Mouse (Mus musculus) heart, postnatal 0 days (tissue): ENCODE measurements around the gene Tmem147. TPM values are rescaled to one million over a fixed set of nuclear protein-coding genes. Genes with fewer than 3 reads are reported as not detected.
"Not testable (repeated sequence)": the region's sequence is repeated elsewhere in the genome, so short reads cannot be mapped to it uniquely, and the experiment has no call there.

Source experiments
- ATAC-seq: fragments of 200-750 bp; cut with Nextera tagmentation; 2 replicates; pipeline ENCODE4 v1.8.0; 2017; ENCODE audit warnings: low read depth, moderate number of reproducible peaks, moderate library complexity; ENCODE audit not compliant: insufficient read depth
- DNase-seq: peaks from one replicate; pipeline ENCODE4 v3.0.0-alpha.2; 2016; ENCODE audit warnings: low spot score
- H3K27ac ChIP-seq: fragments of 300-500 bp; sonication (generic); 2 replicates; pipeline ENCODE4 v1.5.1; 2014; ENCODE audit warnings: low read depth, mild to moderate bottlenecking
- H3K27me3 ChIP-seq: fragments of 300-500 bp; sonication (generic); 2 replicates; pipeline ENCODE4 v1.6.1; 2014; ENCODE audit warnings: low read length, mixed read lengths; ENCODE audit not compliant: control insufficient read depth, insufficient read depth
- H3K36me3 ChIP-seq: fragments of 300-500 bp; sonication (generic); replicated peaks from 2 replicates; pipeline ENCODE4 v1.6.1; 2014; ENCODE audit warnings: low read length, mixed read lengths; ENCODE audit not compliant: control insufficient read depth, insufficient read depth
- H3K4me1 ChIP-seq: fragments of 300-500 bp; sonication (generic); 2 replicates; pipeline ENCODE4 v1.6.1; 2014; ENCODE audit warnings: antibody characterized with exemption; ENCODE audit not compliant: control insufficient read depth, insufficient read depth
- H3K4me2 ChIP-seq: fragments of 300-500 bp; sonication (generic); 2 replicates; pipeline ENCODE4 v1.6.1; 2014; ENCODE audit warnings: low read depth, mild to moderate bottlenecking, low read length, moderate library complexity
- H3K4me3 ChIP-seq: fragments of 300-500 bp; sonication (generic); 2 replicates; pipeline ENCODE4 v1.5.1; 2014; ENCODE audit warnings: low read depth, low read length
- H3K9ac ChIP-seq: fragments of 300-500 bp; sonication (generic); replicated peaks from 2 replicates; pipeline ENCODE4 v1.6.1; 2014; ENCODE audit warnings: low read depth, low read length, mixed read lengths
- H3K9me3 ChIP-seq: fragments of 300-500 bp; sonication (generic); replicated peaks from 2 replicates; pipeline ENCODE4 v1.6.1; 2016; ENCODE audit warnings: low read length; ENCODE audit not compliant: control insufficient read depth
- CTCF ChIP-seq: IDR thresholded peaks from 2 replicates; pipeline ENCODE4 v1.5.1; 2016; ENCODE audit warnings: antibody characterized with exemption, control low read depth, low read depth
- EP300 ChIP-seq: IDR thresholded peaks from 2 replicates; pipeline ENCODE4 v1.6.1; 2016; ENCODE audit warnings: antibody characterized with exemption, low read depth
- WGBS: fragments of 180-500 bp; shearing (Covaris S2); extraction: QIAGEN DNeasy Blood & Tissue Kit; methylation state at CpG from one replicate; pipeline ENCODE4 v1.1.7; 2014; 5-methylcytosine and 5-hydroxymethylcytosine counted together
- polyA plus RNA-seq: library from polyadenylated mRNA; unstranded; fragments of >200 nt; fragmentation: Nextera tagmentation; extraction: Ambion mirVana; gene quantifications from 2 replicates; pipeline ENCODE4 v1.2.1, GENCODE M21; 2015
- total RNA-seq: library from RNA; depleted of rRNA; stranded (reverse); fragments of >200 nt; gene quantifications from 2 replicates; pipeline ENCODE4 v1.2.3, GENCODE M21; 2014; ENCODE audit warnings: low replicate concordance

Gene Tmem147
- total and polyA plus RNA-seq, 2 experiments from 2014 or later: 228 to 283 TPM

GRCm38 (mm10) chr7:30751086-30751669, 21.8 kb upstream of the Tmem147 start, which contains the start of gene Sbsn:
TSS of gene Sbsn (plus strand) at chr7:30751471.
- Histone ChIP-seq H3K36me3 (no peaks in the 10 kb centered on the region), H3K9me3 (peaks cover 5% of the 10 kb centered on the region; the same call in 1 of the 2 replicates), H3K4me1 (no peaks in the 10 kb centered on the region), H3K27me3 (no peaks in the 10 kb centered on the region), H3K27ac (no peak within 1 kb of the TSS), H3K9ac (no peak within 1 kb of the TSS), H3K4me2 (no peak within 1 kb of the TSS), H3K4me3 (no peak within 1 kb of the TSS)
- no peak for TF ChIP-seq CTCF
- no peak for TF ChIP-seq EP300
- WGBS: 41% methylated on average over 5 of the region's 5 CpGs
- ATAC-seq (no peak), DNase-seq (no peak)

GRCm38 (mm10) chr7:30749824-30750606, 20.7 kb upstream of the Tmem147 start:
- no peaks in the 10 kb centered on the region for H3K4me1 ChIP-seq
- no peak for ATAC-seq

GRCm38 (mm10) chr7:30747525-30748204, 18.3 kb upstream of the Tmem147 start:
- no peak overlapping the region for H3K9ac ChIP-seq
- H3K27ac ChIP-seq: no peak overlapping the region
- no peak overlapping the region for H3K4me3 ChIP-seq
- no peaks in the 10 kb centered on the region for H3K27me3 ChIP-seq
- H3K36me3 ChIP-seq: no peaks in the 10 kb centered on the region
- ATAC-seq (no peak), DNase-seq (no peak)
- H3K4me2 ChIP-seq: no peak overlapping the region
- WGBS: 84% methylated on average over 7 of the region's 7 CpGs
- peaks cover 4% of the 10 kb centered on the region; the same call in 1 of the 2 replicates for H3K4me1 ChIP-seq
- no peaks in the 10 kb centered on the region for H3K9me3 ChIP-seq
- no peak for TF ChIP-seq EP300

More at GRCm38 (mm10) chr7:30749824-30750606, 20.7 kb upstream of the Tmem147 start:
- TF ChIP-seq CTCF: no peak
- TF ChIP-seq EP300: no peak
- H3K9me3 ChIP-seq: peaks cover 4% of the 10 kb centered on the region; the same call in 1 of the 2 replicates
- H3K9ac ChIP-seq: no peak overlapping the region
- no peaks in the 10 kb centered on the region for H3K27me3 ChIP-seq
- no peak for DNase-seq
- no peaks in the 10 kb centered on the region for H3K36me3 ChIP-seq
- H3K27ac ChIP-seq: no peak overlapping the region
- no peak overlapping the region for H3K4me2 ChIP-seq
- H3K4me3 ChIP-seq: no peak overlapping the region
- WGBS: 71% methylated on average over 13 of the region's 13 CpGs

- peak; percentile 62; the same call in 1 of the 2 replicates for ATAC-seq
- 0 out of 2 replicates have a peak overlapping the region, but pooled peaks have one; percentile 34 for H3K27ac ChIP-seq
- H3K4me2 ChIP-seq: no peak overlapping the region
Observed at GRCm38 (mm10) chr7:30744022-30744598, 14.8 kb upstream of the Tmem147 start.

GRCm38 (mm10) chr7:30743617-30744016, 14.3 kb upstream of the Tmem147 start, which contains the start of gene Gapdhs:
TSS of gene Gapdhs (minus strand) at chr7:30743681.
- ATAC-seq: peak; percentile 28; the same call in 1 of the 2 replicates
- H3K27ac ChIP-seq: 0 out of 2 replicates have a peak within 1 kb of the TSS, but pooled peaks have one; percentile 34

More at GRCm38 (mm10) chr7:30744022-30744598, 14.8 kb upstream of the Tmem147 start:
- H3K4me1 ChIP-seq: peaks cover 4% of the 10 kb centered on the region; the same call in 1 of the 2 replicates
- TF ChIP-seq EP300 (no peak), CTCF (no peak)
- peak; percentile 41 for DNase-seq
- no peak overlapping the region for H3K9ac ChIP-seq
- no peaks in the 10 kb centered on the region for H3K27me3 ChIP-seq
- 21% methylated on average over 4 of the region's 4 CpGs for WGBS
- H3K36me3 ChIP-seq: no peaks in the 10 kb centered on the region
- no peaks in the 10 kb centered on the region; the same call in 1 of the 2 replicates for H3K9me3 ChIP-seq
- no peak overlapping the region for H3K4me3 ChIP-seq

GRCm38 (mm10) chr7:30742570-30742969, 13.2 kb upstream of the Tmem147 start:
- not testable (repeated sequence) for H3K4me2 ChIP-seq, DNase-seq, ATAC-seq, H3K27ac ChIP-seq, H3K27me3 ChIP-seq, H3K9ac ChIP-seq, H3K36me3 ChIP-seq, H3K4me1 ChIP-seq, H3K9me3 ChIP-seq, H3K4me3 ChIP-seq
- 76% methylated on average over 2 of the region's 2 CpGs for WGBS

More at GRCm38 (mm10) chr7:30743617-30744016, 14.3 kb upstream of the Tmem147 start, which contains the start of gene Gapdhs:
- not testable (repeated sequence) for H3K9ac ChIP-seq, H3K4me1 ChIP-seq, H3K36me3 ChIP-seq, DNase-seq, H3K27me3 ChIP-seq, H3K4me3 ChIP-seq, H3K4me2 ChIP-seq, H3K9me3 ChIP-seq
- WGBS: no CpG with 5 or more reads among the region's 4 CpGs
